Mouse (Mus musculus) intestine, postnatal 0 days (tissue): Measurements from ENCODE around the gene Otulinl. TPM values are rescaled to one million over a fixed set of nuclear protein-coding genes. Genes with fewer than 3 reads are reported as not detected.

ENCODE experiments used
- ATAC-seq: fragments of 200-750 bp; cut with Nextera tagmentation; 2 replicates; pipeline ENCODE4 v1.8.0; 2017; ENCODE audit warnings: mild to moderate bottlenecking, moderate TSS enrichment, moderate library complexity
- H3K27ac ChIP-seq: fragments of 300-500 bp; sonication (generic); 2 replicates; pipeline ENCODE4 v1.5.1; 2014; ENCODE audit warnings: mild to moderate bottlenecking, low read depth, low read length, moderate library complexity
- H3K27me3 ChIP-seq: fragments of 300-500 bp; sonication (generic); replicated peaks from 2 replicates; pipeline ENCODE4 v1.6.1; 2014; ENCODE audit warnings: low read length, mixed read lengths; ENCODE audit not compliant: control insufficient read depth, insufficient read depth
- H3K36me3 ChIP-seq: fragments of 300-500 bp; sonication (generic); 2 replicates; pipeline ENCODE4 v1.6.1; 2014; ENCODE audit warnings: mild to moderate bottlenecking, moderate library complexity; ENCODE audit not compliant: control insufficient read depth, insufficient read depth
- H3K4me1 ChIP-seq: fragments of 300-500 bp; sonication (generic); replicated peaks from 2 replicates; pipeline ENCODE4 v1.6.1; 2014; ENCODE audit warnings: antibody characterized with exemption, low read length, mixed read lengths; ENCODE audit not compliant: control insufficient read depth, insufficient read depth
- H3K4me2 ChIP-seq: fragments of 300-500 bp; sonication (generic); replicated peaks from 2 replicates; pipeline ENCODE4 v1.6.1; 2014; ENCODE audit warnings: low read depth, mild to moderate bottlenecking, moderate library complexity
- H3K4me3 ChIP-seq: fragments of 300-500 bp; sonication (generic); 2 replicates; pipeline ENCODE4 v1.5.1; 2014; ENCODE audit warnings: low read depth, low read length
- H3K9ac ChIP-seq: fragments of 300-500 bp; sonication (generic); 2 replicates; pipeline ENCODE4 v1.6.1; 2014; ENCODE audit warnings: mild to moderate bottlenecking, low read depth, low read length
- H3K9me3 ChIP-seq: fragments of 300-500 bp; sonication (generic); 2 replicates; pipeline ENCODE4 v1.6.1; 2016; ENCODE audit warnings: mixed run types; ENCODE audit not compliant: control insufficient read depth
- CTCF ChIP-seq: sonication (generic); IDR thresholded peaks from 2 replicates; pipeline ENCODE4 v1.5.1; 2016; ENCODE audit warnings: low read depth, mild to moderate bottlenecking, control low read depth, antibody characterized with exemption, moderate library complexity
- WGBS: fragments of 180-500 bp; shearing (Covaris S2); extraction: QIAGEN DNeasy Blood & Tissue Kit; methylation state at CpG from one replicate; pipeline ENCODE4 v1.1.7; 2014; 5-methylcytosine and 5-hydroxymethylcytosine counted together
- polyA plus RNA-seq: library from polyadenylated mRNA; unstranded; fragments of >200 nt; fragmentation: Nextera tagmentation; extraction: Ambion mirVana; gene quantifications from 2 replicates; pipeline ENCODE4 v1.2.1, GENCODE M21; 2015

The Otulinl gene
- polyA plus RNA-seq, 1 experiment from 2014 or later: 9.0 TPM

DNA sequence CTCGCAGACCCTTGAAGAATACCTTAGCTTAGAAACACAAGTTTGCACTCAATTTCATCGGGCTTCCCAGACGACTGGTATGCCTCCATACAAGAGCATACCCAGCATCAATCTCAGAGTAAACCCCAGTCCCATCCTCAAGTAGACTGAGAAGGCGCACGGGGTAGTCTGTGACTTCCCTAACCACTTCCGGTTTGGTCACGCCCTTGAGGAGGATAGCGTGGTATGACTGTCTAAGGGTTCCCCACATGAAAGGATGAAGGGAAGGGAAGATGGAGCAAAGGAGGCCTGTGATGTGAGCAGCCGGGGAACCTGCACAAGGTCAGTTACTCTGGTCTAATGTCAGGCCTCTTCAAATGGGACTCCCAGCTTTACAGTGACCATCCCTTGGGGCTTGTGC, 53.6 kb downstream of the Otulinl start:
- Histone ChIP-seq H3K9ac (no peak overlapping the region), H3K27me3 (no peaks in the 10 kb centered on the region), H3K36me3 (peaks cover 10% of the 10 kb centered on the region; the same call in 1 of the 2 replicates), H3K4me2 (no peak overlapping the region), H3K9me3 (no peaks in the 10 kb centered on the region), H3K4me1 (0 out of 2 replicates have a peak, but pooled peaks cover 2% of the 10 kb centered on the region), H3K27ac (no peak overlapping the region), H3K4me3 (no peak overlapping the region)
- TF ChIP-seq CTCF: no peak
- WGBS: 84% methylated on average over 9 of the region's 9 CpGs
- no peak for ATAC-seq

DNA sequence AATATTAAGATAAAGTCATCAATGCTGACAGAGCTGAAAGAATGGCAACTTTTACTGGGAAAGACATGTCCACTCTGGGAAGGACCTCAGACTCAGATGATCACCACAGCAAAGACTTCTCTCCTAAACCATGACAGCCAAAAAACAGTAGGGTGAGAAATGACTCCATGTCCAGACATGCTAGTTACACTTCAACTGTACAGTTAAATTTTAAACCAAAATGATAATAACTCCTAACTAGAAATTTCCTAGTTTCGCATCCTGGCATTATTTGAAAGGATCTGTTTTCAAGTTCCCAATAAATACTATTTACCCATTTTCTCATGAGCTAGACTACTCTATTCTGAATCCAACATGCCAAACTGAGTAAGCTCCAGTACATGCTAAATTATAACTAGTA, 55.1 kb downstream of the Otulinl start:
- Histone ChIP-seq H3K4me3 (no peak overlapping the region), H3K4me2 (no peak overlapping the region), H3K27me3 (no peaks in the 10 kb centered on the region), H3K9ac (no peak overlapping the region), H3K4me1 (0 out of 2 replicates have a peak, but pooled peaks cover 2% of the 10 kb centered on the region), H3K9me3 (no peaks in the 10 kb centered on the region), H3K27ac (no peak overlapping the region), H3K36me3 (peaks cover 15% of the 10 kb centered on the region; the same call in 1 of the 2 replicates)
- no peak for ATAC-seq
- TF ChIP-seq CTCF: no peak
- 54% methylated on average over 1 of the region's 1 CpGs for WGBS

DNA sequence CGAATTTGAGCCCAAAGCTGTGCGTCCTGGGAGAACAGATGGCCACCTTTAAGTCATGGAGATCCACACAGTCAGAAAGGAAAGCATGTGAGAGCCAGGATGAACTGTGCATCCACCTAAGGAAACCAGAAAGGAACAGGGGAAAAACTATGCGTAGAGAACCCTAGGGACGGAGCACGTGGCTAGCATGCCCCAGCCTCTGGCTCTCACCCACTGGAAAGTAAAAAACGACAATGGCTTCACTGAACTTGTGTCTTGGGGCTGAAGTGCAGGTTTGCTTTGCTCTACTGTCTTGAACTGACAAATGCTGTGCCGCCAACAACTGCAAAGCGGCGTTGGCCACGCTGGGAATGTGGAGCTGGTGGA, 55.5 kb downstream of the Otulinl start:
- no peak overlapping the region for H3K4me2 ChIP-seq
- H3K27me3 ChIP-seq: no peaks in the 10 kb centered on the region
- no peak overlapping the region for H3K27ac ChIP-seq
- 0 out of 2 replicates have a peak, but pooled peaks cover 2% of the 10 kb centered on the region for H3K4me1 ChIP-seq
- 77% methylated on average over 10 of the region's 10 CpGs for WGBS
- H3K36me3 ChIP-seq: peaks cover 15% of the 10 kb centered on the region; the same call in 1 of the 2 replicates
- no peak for TF ChIP-seq CTCF
- no peaks in the 10 kb centered on the region for H3K9me3 ChIP-seq
- no peak overlapping the region for H3K9ac ChIP-seq
- ATAC-seq: no peak
- no peak overlapping the region for H3K4me3 ChIP-seq

DNA sequence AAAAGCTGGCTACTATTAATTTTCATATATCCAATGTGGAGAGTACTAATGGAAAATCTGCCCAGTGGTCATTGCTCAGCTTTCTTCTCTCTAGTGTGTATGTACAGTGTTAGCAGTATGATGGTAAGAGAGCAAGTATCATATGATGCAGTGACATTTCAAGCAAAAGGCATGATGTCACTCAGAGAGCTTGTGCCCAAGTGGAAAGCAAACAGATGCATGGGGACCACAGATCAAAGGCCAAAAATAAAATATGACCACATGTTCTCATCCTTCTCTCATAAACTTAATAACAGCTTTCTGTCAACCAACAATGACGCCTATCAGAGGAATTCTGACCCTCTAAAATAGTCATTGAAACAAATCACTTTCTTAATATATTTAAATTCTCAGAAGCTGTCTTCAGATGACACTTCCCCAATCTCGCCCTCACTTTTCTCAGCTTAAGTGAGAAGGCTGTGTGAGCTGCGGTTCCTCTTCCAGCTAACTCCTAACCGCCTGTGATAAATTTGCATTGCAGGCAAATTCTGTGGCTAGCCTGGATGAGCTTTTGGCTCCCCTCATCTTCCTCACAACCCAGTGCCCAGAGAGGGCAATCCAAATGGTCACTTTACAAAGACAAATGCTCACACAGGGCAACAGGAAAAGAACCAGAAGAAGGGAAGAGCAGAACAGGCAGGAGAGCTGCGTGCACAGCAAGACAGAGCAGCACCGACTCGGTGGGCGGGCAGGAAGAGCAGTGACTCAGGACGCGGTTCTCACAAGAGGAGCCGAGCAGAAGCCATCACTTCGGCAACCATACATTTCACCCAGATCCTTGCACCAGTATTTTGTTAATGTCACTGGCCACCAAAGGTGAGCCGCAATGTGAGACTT, 56.1 kb downstream of the Otulinl start:
- 0 out of 2 replicates have a peak, but pooled peaks cover 2% of the 10 kb centered on the region for H3K4me1 ChIP-seq
- ATAC-seq: no peak
- no peak overlapping the region; the same call in 1 of the 2 replicates for H3K27ac ChIP-seq
- H3K9ac ChIP-seq: no peak overlapping the region
- H3K9me3 ChIP-seq: no peaks in the 10 kb centered on the region
- no peak overlapping the region for H3K4me3 ChIP-seq
- no peaks in the 10 kb centered on the region for H3K27me3 ChIP-seq
- H3K36me3 ChIP-seq: peaks cover 15% of the 10 kb centered on the region; the same call in 1 of the 2 replicates
- H3K4me2 ChIP-seq: no peak overlapping the region
- TF ChIP-seq CTCF: no peak
- 86% methylated on average over 13 of the region's 13 CpGs for WGBS

DNA sequence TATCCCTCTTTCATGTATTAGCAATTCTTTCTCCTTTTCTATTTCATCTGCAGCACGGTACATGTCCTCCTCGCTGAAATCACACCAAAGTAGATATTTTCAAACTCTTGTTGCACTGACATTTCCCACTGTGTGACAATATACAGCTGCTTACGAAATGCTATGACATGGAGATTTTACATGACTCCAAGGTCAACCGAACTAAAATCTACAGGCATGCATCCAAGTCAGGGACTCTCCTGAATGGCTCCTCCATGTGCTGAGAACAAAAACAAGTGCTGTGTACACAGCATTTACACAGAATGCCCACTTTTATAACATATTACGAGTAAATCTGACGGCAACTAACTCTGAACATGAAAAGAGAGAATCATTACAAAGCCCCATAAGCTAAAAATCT, 58.1 kb downstream of the Otulinl start:
- Histone ChIP-seq H3K9ac (no peak overlapping the region), H3K4me1 (no peaks in the 10 kb centered on the region), H3K27ac (no peak overlapping the region), H3K4me2 (no peak overlapping the region), H3K9me3 (no peaks in the 10 kb centered on the region), H3K4me3 (no peak overlapping the region), H3K27me3 (no peaks in the 10 kb centered on the region), H3K36me3 (peaks cover 17% of the 10 kb centered on the region; the same call in 1 of the 2 replicates)
- no peak for TF ChIP-seq CTCF
- ATAC-seq: no peak
- WGBS: 89% methylated on average over 6 of the region's 6 CpGs

DNA sequence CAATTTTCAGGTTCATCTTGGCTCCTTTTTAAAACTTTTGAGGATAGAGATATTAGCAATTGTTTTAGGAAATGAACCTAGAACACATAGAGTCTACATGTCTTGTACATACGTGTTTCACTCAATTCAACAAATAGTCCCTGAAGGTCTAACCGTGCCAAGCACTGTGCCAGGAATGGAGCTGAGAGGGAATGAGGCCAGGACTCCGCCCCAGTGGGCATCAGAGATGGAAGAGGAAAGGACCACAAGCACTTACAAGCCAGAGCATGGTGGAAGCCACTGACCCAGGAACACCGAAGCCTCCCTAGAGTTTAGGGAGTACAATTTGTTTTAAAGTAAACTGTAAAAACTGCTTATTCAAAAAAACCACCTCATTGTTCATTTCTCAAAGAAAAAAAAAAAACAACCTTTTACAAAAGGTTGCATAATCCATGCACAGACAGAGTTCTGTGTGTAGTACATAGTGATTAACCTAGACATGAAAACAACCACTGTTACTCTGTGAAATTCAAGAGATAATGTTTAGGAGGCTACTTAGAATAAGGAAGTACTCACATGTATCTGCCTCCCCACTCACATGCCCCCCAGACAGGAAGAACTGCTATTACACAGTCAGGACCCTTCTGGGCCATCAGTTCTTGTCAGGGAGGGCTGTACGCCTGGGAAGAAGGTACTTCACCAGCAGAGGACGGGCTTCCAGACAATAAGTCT, 60.7 kb downstream of the Otulinl start:
- Histone ChIP-seq H3K36me3 (peaks cover 21% of the 10 kb centered on the region), H3K9me3 (no peaks in the 10 kb centered on the region), H3K4me1 (no peaks in the 10 kb centered on the region), H3K27me3 (no peaks in the 10 kb centered on the region), H3K9ac (no peak overlapping the region), H3K4me2 (no peak overlapping the region), H3K27ac (no peak overlapping the region), H3K4me3 (no peak overlapping the region)
- no peak for ATAC-seq
- WGBS: 79% methylated on average over 6 of the region's 6 CpGs
- peak; percentile 14; the same call in 1 of the 2 replicates for TF ChIP-seq CTCF
